ENCODE assay signal across 19 mouse cellular contexts in the genomic region with DNA sequence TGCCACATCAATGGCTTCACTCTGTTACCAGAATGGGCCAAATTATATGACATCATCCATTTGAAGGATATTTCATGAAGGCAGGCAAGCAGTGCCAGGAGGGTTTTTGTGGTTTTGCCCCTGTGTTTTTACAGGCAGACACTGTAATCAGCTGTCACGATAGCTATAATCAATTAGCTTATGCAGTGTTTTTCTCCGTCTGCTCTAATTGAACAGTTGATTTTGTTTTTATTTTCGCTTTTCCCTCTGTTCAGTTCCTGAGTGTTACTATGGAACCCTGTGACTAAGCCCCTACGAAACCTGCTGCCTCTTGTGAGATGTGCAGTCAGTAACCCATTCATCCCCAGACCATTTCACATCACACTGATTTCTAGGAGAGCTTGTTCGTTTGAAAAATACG.
DNase-seq lines count a peak whose midpoint lies in the region; ATAC-seq lines count a peak whose summit lies in the region.
"Had no signal": no experiment of that assay in that cellular context is flagged by ENCODE, and none has a peak within 500 bp of the region (broad histone marks: within the 10 kb centered on the region; RNA-seq: fewer than 3 reads in every experiment).

No protein-coding gene starts in this region.

- no peak overlapping the region for H3K4me2 ChIP-seq in forebrain, embryonic 16.5 days (ENCODE audit: low read length)
- H3K4me2 ChIP-seq: liver, embryonic 11.5 days had no signal

- H3K27me3 ChIP-seq in forebrain, embryonic 16.5 days (replicated peaks; ENCODE audit: control insufficient read depth, insufficient read depth, low read length) = no peaks in the 10 kb centered on the region

- no peaks in the 10 kb centered on the region for H3K9me3 ChIP-seq in forebrain, embryonic 16.5 days (ENCODE audit: control insufficient read depth, low read length)
- H3K9me3 ChIP-seq: G1E; limb, embryonic 10.5 days had no signal

- no peaks in the 10 kb centered on the region for H3K36me3 ChIP-seq in forebrain, embryonic 16.5 days (ENCODE audit: control insufficient read depth, insufficient read depth)
- H3K36me3 ChIP-seq: G1E; limb, embryonic 10.5 days had no signal

- H3K9ac ChIP-seq in forebrain, embryonic 16.5 days (replicated peaks; ENCODE audit: low read depth, low read length) = no peak overlapping the region

- peak overlapping the region; percentile 28; the same call in 1 of the 2 replicates for H3K27ac ChIP-seq in forebrain, embryonic 16.5 days (ENCODE audit: low read length)
- H3K27ac ChIP-seq: left cerebral cortex, adult 2 months; limb, embryonic 10.5 days had no signal

- peak; percentile 31 for DNase-seq in layer of hippocampus, adult 11-12 months (ENCODE audit: low spot score)
- DNase-seq in layer of hippocampus, postnatal 25 days (ENCODE audit: extremely low spot score in 1 of 2, low spot score in 1 of 2) = no peak
- peak; percentile 40 for DNase-seq in brain, adult 2 months (ENCODE audit: low read depth, low spot score)
- DNase-seq in layer of hippocampus, postnatal 36 days = peak; percentile 25 to 30
- DNase-seq in cerebellum, adult 18-20 months = no peak
- DNase-seq: adrenal gland, postnatal 10 days; cerebellum, postnatal 10 days; kidney, adult 2 months; kidney, postnatal 14 days; lung, adult 2 months; lung, postnatal 36 days; right cerebral cortex, adult 18-20 months had no signal

- H3K4me1 ChIP-seq in forebrain, embryonic 16.5 days (replicated peaks; ENCODE audit: control insufficient read depth, insufficient read depth, low read length) = peaks cover 10% of the 10 kb centered on the region
- H3K4me1 ChIP-seq: limb, embryonic 10.5 days had no signal

- no peak overlapping the region for H3K4me3 ChIP-seq in forebrain, embryonic 16.5 days (replicated peaks; ENCODE audit: low read length)
- H3K4me3 ChIP-seq: left cerebral cortex, adult 2 months; limb, embryonic 10.5 days had no signal

- ATAC-seq in forebrain, embryonic 16.5 days = peak; percentile 93
- no peak for ATAC-seq in erythroid progenitor cell, adult 5-6 weeks (replicated peaks; ENCODE audit: low FRiP score, poor library complexity, severe bottlenecking)
- ATAC-seq: CD4-positive, CD25-positive, alpha-beta regulatory T cell, adult 4 months had no signal

- 19% methylated on average over 6 of the region's 6 CpGs for WGBS in forebrain, embryonic 16.5 days

Comparison
In these comparisons a context has a peak if more than half of its experiments do, and no peak if none do; other contexts are left out.
1. DNase-seq: peak in layer of hippocampus, adult 11-12 months (single experiment), brain, adult 2 months (single experiment) and layer of hippocampus, postnatal 36 days (2 of 2); none in layer of hippocampus, postnatal 25 days (0 of 2) and cerebellum, adult 18-20 months (0 of 2).